Mouse (Mus musculus): ENCODE measurements around the gene Gcc1.

Gene Gcc1

GRCm38 (mm10) chr6:28396853-28397457 is 31.2 kb downstream of the Gcc1 start:
- no peak for TF ChIP-seq NANOG (IDR thresholded peaks at IDR 0.05; ENCODE audit: borderline replicate concordance, low read length)
- TF ChIP-seq POU5F1 (IDR thresholded peaks at IDR 0.05; ENCODE audit: borderline replicate concordance, low read length): no peak
- TF ChIP-seq CTCF (conservative IDR thresholded peaks at IDR 0.05; ENCODE audit: low read length): no peak

GRCm38 (mm10) chr6:28396051-28396852 is 31.9 kb downstream of the Gcc1 start:
- Histone ChIP-seq H3K27me3 (ENCODE audit: insufficient read depth, low read length) (peaks cover 79% of the 10 kb centered on the region), H3K9me3 (ENCODE audit: low read length) (peaks cover 5% of the 10 kb centered on the region; the same call in 1 of the 2 replicates), H3K36me3 (ENCODE audit: insufficient read depth, low read length) (no peaks in the 10 kb centered on the region), H3K4me1 (replicated peaks; ENCODE audit: low read depth, low read length) (peaks cover 26% of the 10 kb centered on the region), H3K4me3 (replicated peaks; ENCODE audit: low read length) (no peak overlapping the region)
- TF ChIP-seq POU5F1 (IDR thresholded peaks at IDR 0.05; ENCODE audit: borderline replicate concordance, low read length) (no peak), NANOG (IDR thresholded peaks at IDR 0.05; ENCODE audit: borderline replicate concordance, low read length) (no peak), CTCF (conservative IDR thresholded peaks at IDR 0.05; ENCODE audit: low read length) (no peak)

More at GRCm38 (mm10) chr6:28396853-28397457, 31.2 kb downstream of the Gcc1 start:
- peaks cover 5% of the 10 kb centered on the region; the same call in 1 of the 2 replicates for H3K9me3 ChIP-seq (ENCODE audit: low read length)
- no peaks in the 10 kb centered on the region for H3K36me3 ChIP-seq (ENCODE audit: insufficient read depth, low read length)
- peaks cover 26% of the 10 kb centered on the region for H3K4me1 ChIP-seq (replicated peaks; ENCODE audit: low read depth, low read length)
- peaks cover 85% of the 10 kb centered on the region for H3K27me3 ChIP-seq (ENCODE audit: insufficient read depth, low read length)
- peak overlapping the region; percentile 72 for H3K4me3 ChIP-seq (replicated peaks; ENCODE audit: low read length)

- H3K36me3 ChIP-seq (ENCODE audit: insufficient read depth, low read length): no peaks in the 10 kb centered on the region
- TF ChIP-seq NANOG (IDR thresholded peaks at IDR 0.05; ENCODE audit: borderline replicate concordance, low read length) (no peak), CTCF (conservative IDR thresholded peaks at IDR 0.05; ENCODE audit: low read length) (no peak), POU5F1 (IDR thresholded peaks at IDR 0.05; ENCODE audit: borderline replicate concordance, low read length) (no peak)
- H3K4me3 ChIP-seq (replicated peaks; ENCODE audit: low read length): no peak overlapping the region
- H3K4me1 ChIP-seq (replicated peaks; ENCODE audit: low read depth, low read length): no peaks in the 10 kb centered on the region
- peaks cover 16% of the 10 kb centered on the region for H3K27me3 ChIP-seq (ENCODE audit: insufficient read depth, low read length)
- no peaks in the 10 kb centered on the region for H3K9me3 ChIP-seq (ENCODE audit: low read length)
These were observed 39.2 kb downstream of the Gcc1 start for GRCm38 (mm10) chr6:28389038-28389437.

GRCm38 (mm10) chr6:28385169-28385568 is 43.0 kb downstream of the Gcc1 start:
- H3K27me3 ChIP-seq (ENCODE audit: insufficient read depth, low read length): no peaks in the 10 kb centered on the region
- H3K4me1 ChIP-seq (replicated peaks; ENCODE audit: low read depth, low read length): no peaks in the 10 kb centered on the region
- TF ChIP-seq CTCF (conservative IDR thresholded peaks at IDR 0.05; ENCODE audit: low read length) (no peak), POU5F1 (IDR thresholded peaks at IDR 0.05; ENCODE audit: borderline replicate concordance, low read length) (no peak), NANOG (IDR thresholded peaks at IDR 0.05; ENCODE audit: borderline replicate concordance, low read length) (no peak)
- no peaks in the 10 kb centered on the region for H3K9me3 ChIP-seq (ENCODE audit: low read length)
- H3K36me3 ChIP-seq (ENCODE audit: insufficient read depth, low read length): no peaks in the 10 kb centered on the region
- H3K4me3 ChIP-seq (replicated peaks; ENCODE audit: low read length): no peak overlapping the region

GRCm38 (mm10) chr6:28381983-28382382 is 46.2 kb downstream of the Gcc1 start:
- Histone ChIP-seq H3K4me3 (replicated peaks; ENCODE audit: low read length) (no peak overlapping the region), H3K36me3 (ENCODE audit: insufficient read depth, low read length) (no peaks in the 10 kb centered on the region), H3K27me3 (ENCODE audit: insufficient read depth, low read length) (peaks cover 4% of the 10 kb centered on the region; the same call in 1 of the 2 replicates), H3K4me1 (replicated peaks; ENCODE audit: low read depth, low read length) (no peaks in the 10 kb centered on the region), H3K9me3 (ENCODE audit: low read length) (no peaks in the 10 kb centered on the region)
- no peak for TF ChIP-seq POU5F1 (IDR thresholded peaks at IDR 0.05; ENCODE audit: borderline replicate concordance, low read length)
- no peak for TF ChIP-seq CTCF (conservative IDR thresholded peaks at IDR 0.05; ENCODE audit: low read length)
- no peak for TF ChIP-seq NANOG (IDR thresholded peaks at IDR 0.05; ENCODE audit: borderline replicate concordance, low read length)

GRCm38 (mm10) chr6:28369966-28370683 is 58.1 kb downstream of the Gcc1 start:
- no peak for TF ChIP-seq POU5F1 (IDR thresholded peaks at IDR 0.05; ENCODE audit: borderline replicate concordance, low read length)
- TF ChIP-seq CTCF (conservative IDR thresholded peaks at IDR 0.05; ENCODE audit: low read length): no peak
- TF ChIP-seq NANOG (IDR thresholded peaks at IDR 0.05; ENCODE audit: borderline replicate concordance, low read length): no peak
- H3K4me3 ChIP-seq (replicated peaks; ENCODE audit: low read length): no peak overlapping the region
- 0 out of 2 replicates have a peak, but pooled peaks cover 2% of the 10 kb centered on the region for H3K4me1 ChIP-seq (replicated peaks; ENCODE audit: low read depth, low read length)
- H3K27me3 ChIP-seq (ENCODE audit: insufficient read depth, low read length): peaks cover 14% of the 10 kb centered on the region
- no peaks in the 10 kb centered on the region for H3K9me3 ChIP-seq (ENCODE audit: low read length)
- H3K36me3 ChIP-seq (ENCODE audit: insufficient read depth, low read length): no peaks in the 10 kb centered on the region

GRCm38 (mm10) chr6:28367575-28367974 is 60.6 kb downstream of the Gcc1 start:
- Histone ChIP-seq H3K9me3 (ENCODE audit: low read length) (no peaks in the 10 kb centered on the region), H3K4me3 (replicated peaks; ENCODE audit: low read length) (no peak overlapping the region), H3K27me3 (ENCODE audit: insufficient read depth, low read length) (peaks cover 14% of the 10 kb centered on the region), H3K36me3 (ENCODE audit: insufficient read depth, low read length) (no peaks in the 10 kb centered on the region), H3K4me1 (replicated peaks; ENCODE audit: low read depth, low read length) (0 out of 2 replicates have a peak, but pooled peaks cover 2% of the 10 kb centered on the region)
- TF ChIP-seq CTCF (conservative IDR thresholded peaks at IDR 0.05; ENCODE audit: low read length): no peak
- TF ChIP-seq NANOG (IDR thresholded peaks at IDR 0.05; ENCODE audit: borderline replicate concordance, low read length): no peak
- no peak for TF ChIP-seq POU5F1 (IDR thresholded peaks at IDR 0.05; ENCODE audit: borderline replicate concordance, low read length)

Data from E14TG2a.4 (cell line).